Mouse (Mus musculus) liver, adult 2 months (tissue): Measurements from ENCODE around the gene Eif4g3. TPM values are rescaled to one million over a fixed set of nuclear protein-coding genes. Genes with fewer than 3 reads are reported as not detected.

ENCODE experiments used
- DNase-seq: peaks from one replicate; pipeline ENCODE4 v3.0.0-alpha.2; 2011; ENCODE audit warnings: low read depth, low spot score; ENCODE audit errors: extremely low read depth
- H3K27ac ChIP-seq: fragments of 200-500 bp; replicated peaks from 2 replicates; pipeline ENCODE4 v1.5.1; 2012; ENCODE audit warnings: low read depth, mild to moderate bottlenecking, control low read depth, inconsistent platforms, low read length; ENCODE audit not compliant: insufficient read depth
- H3K27me3 ChIP-seq: fragments of 200-500 bp; 2 replicates; pipeline ENCODE4 v1.6.1; 2012; ENCODE audit warnings: mild to moderate bottlenecking, moderate library complexity, low read length, inconsistent platforms; ENCODE audit not compliant: control insufficient read depth, insufficient read depth
- H3K36me3 ChIP-seq: fragments of 200-500 bp; 2 replicates; pipeline ENCODE4 v1.6.1; 2012; ENCODE audit warnings: low read length, inconsistent platforms; ENCODE audit not compliant: control insufficient read depth, insufficient read depth
- H3K4me1 ChIP-seq: fragments of 200-500 bp; 2 replicates; pipeline ENCODE4 v1.6.1; 2011; ENCODE audit warnings: low read length; ENCODE audit not compliant: control insufficient read depth, insufficient read depth
- H3K4me3 ChIP-seq: fragments of 200-500 bp; 2 replicates; pipeline ENCODE4 v1.5.1; 2011; ENCODE audit warnings: low read depth, mild to moderate bottlenecking, control low read depth, low read length, moderate library complexity; ENCODE audit not compliant: insufficient read depth
- H3K79me2 ChIP-seq: fragments of 200-500 bp; 2 replicates; pipeline ENCODE4 v1.6.1; 2012; ENCODE audit warnings: inconsistent platforms, mild to moderate bottlenecking, low read length, moderate library complexity; ENCODE audit not compliant: control insufficient read depth, insufficient read depth
- H3K9ac ChIP-seq: fragments of 200-500 bp; 2 replicates; pipeline ENCODE4 v1.6.1; 2012; ENCODE audit warnings: low read depth, mild to moderate bottlenecking, control low read depth, inconsistent platforms, low read length
- CTCF ChIP-seq: fragments of 200-500 bp; IDR thresholded peaks from 2 replicates; pipeline ENCODE4 v1.5.1; 2011; ENCODE audit warnings: low read depth, low read length, control low read depth
- POLR2A ChIP-seq: fragments of 200-500 bp; IDR thresholded peaks from 2 replicates; pipeline ENCODE4 v1.6.1; 2011; ENCODE audit warnings: low read length, control low read depth; ENCODE audit not compliant: insufficient read depth; ENCODE audit errors: extremely low read depth
- WGBS: fragments of 180-500 bp; shearing (Covaris S2); methylation state at CpG from one replicate; pipeline ENCODE4 v1.1.7; 2018; 5-methylcytosine and 5-hydroxymethylcytosine counted together
- polyA plus RNA-seq: library from polyadenylated mRNA; depleted of rRNA; stranded (reverse); fragments of >200 nt; gene quantifications from 2 replicates; pipeline ENCODE4 v1.2.3, GENCODE M21; 2012
- total RNA-seq: library from RNA; depleted of rRNA; stranded (reverse); fragments of >200 nt; gene quantifications from 2 replicates; pipeline ENCODE4 v1.2.3, GENCODE M21; 2014

Eif4g3 gene
- total and polyA plus RNA-seq, 2 experiments = 9.7 to 17.0 TPM

GRCm38 (mm10) chr4:138119740-138120139 lies 126.9 kb downstream of the Eif4g3 start:
- Histone ChIP-seq H3K36me3 (peaks cover 10% of the 10 kb centered on the region), H3K4me3 (no peak overlapping the region), H3K79me2 (no peaks in the 10 kb centered on the region), H3K4me1 (no peaks in the 10 kb centered on the region), H3K9ac (no peak overlapping the region), H3K27me3 (no peaks in the 10 kb centered on the region), H3K27ac (no peak overlapping the region)
- no peak for DNase-seq
- WGBS = 76% methylated on average over 10 of the region's 10 CpGs
- TF ChIP-seq POLR2A (no peak), CTCF (no peak)

- no peak overlapping the region for H3K4me3 ChIP-seq
- H3K79me2 ChIP-seq = no peaks in the 10 kb centered on the region; the same call in 1 of the 2 replicates
- 92% methylated on average over 7 of the region's 7 CpGs for WGBS
- DNase-seq = no peak
- H3K4me1 ChIP-seq = no peaks in the 10 kb centered on the region
- no peak overlapping the region for H3K9ac ChIP-seq
- H3K27ac ChIP-seq = no peak overlapping the region
- H3K27me3 ChIP-seq = no peaks in the 10 kb centered on the region
- no peak for TF ChIP-seq CTCF
- no peak for TF ChIP-seq POLR2A
- H3K36me3 ChIP-seq = peaks cover 22% of the 10 kb centered on the region; the same call in 1 of the 2 replicates
Observed at GRCm38 (mm10) chr4:138124046-138124445, 131.2 kb downstream of the Eif4g3 start.

- Histone ChIP-seq H3K79me2 (no peaks in the 10 kb centered on the region; the same call in 1 of the 2 replicates), H3K27ac (no peak overlapping the region), H3K9ac (no peak overlapping the region), H3K4me1 (no peaks in the 10 kb centered on the region), H3K36me3 (peaks cover 20% of the 10 kb centered on the region; the same call in 1 of the 2 replicates), H3K27me3 (no peaks in the 10 kb centered on the region), H3K4me3 (no peak overlapping the region)
- TF ChIP-seq POLR2A (no peak), CTCF (no peak)
- WGBS = 94% methylated on average over 5 of the region's 5 CpGs
- DNase-seq = no peak
Observed at GRCm38 (mm10) chr4:138127371-138127770, 134.5 kb downstream of the Eif4g3 start.

GRCm38 (mm10) chr4:138127781-138128180 lies 135.0 kb downstream of the Eif4g3 start:
- TF ChIP-seq CTCF = no peak
- TF ChIP-seq POLR2A = no peak
- Histone ChIP-seq H3K27ac (no peak overlapping the region), H3K36me3 (peaks cover 20% of the 10 kb centered on the region; the same call in 1 of the 2 replicates), H3K4me3 (no peak overlapping the region), H3K9ac (no peak overlapping the region), H3K79me2 (no peaks in the 10 kb centered on the region; the same call in 1 of the 2 replicates), H3K4me1 (no peaks in the 10 kb centered on the region), H3K27me3 (no peaks in the 10 kb centered on the region)
- DNase-seq = no peak
- 87% methylated on average over 7 of the region's 7 CpGs for WGBS

- Histone ChIP-seq H3K9ac (no peak overlapping the region), H3K79me2 (no peaks in the 10 kb centered on the region; the same call in 1 of the 2 replicates), H3K27me3 (no peaks in the 10 kb centered on the region), H3K4me3 (no peak overlapping the region), H3K36me3 (peaks cover 22% of the 10 kb centered on the region; the same call in 1 of the 2 replicates), H3K4me1 (no peaks in the 10 kb centered on the region), H3K27ac (no peak overlapping the region)
- no peak for DNase-seq
- 73% methylated on average over 2 of the region's 2 CpGs for WGBS
- no peak for TF ChIP-seq POLR2A
- no peak for TF ChIP-seq CTCF
Observed at GRCm38 (mm10) chr4:138130149-138130548, 137.3 kb downstream of the Eif4g3 start.

GRCm38 (mm10) chr4:138131226-138131625 lies 138.4 kb downstream of the Eif4g3 start:
- no peak overlapping the region for H3K27ac ChIP-seq
- WGBS = 72% methylated on average over 9 of the region's 9 CpGs
- peaks cover 19% of the 10 kb centered on the region; the same call in 1 of the 2 replicates for H3K36me3 ChIP-seq
- H3K27me3 ChIP-seq = no peaks in the 10 kb centered on the region
- TF ChIP-seq CTCF (no peak), POLR2A (no peak)
- H3K4me1 ChIP-seq = no peaks in the 10 kb centered on the region
- no peak overlapping the region for H3K9ac ChIP-seq
- H3K4me3 ChIP-seq = no peak overlapping the region
- no peak for DNase-seq
- H3K79me2 ChIP-seq = no peaks in the 10 kb centered on the region; the same call in 1 of the 2 replicates
